Mouse (Mus musculus): ENCODE measurements around the gene Sgcb. TPM values are rescaled to one million over a fixed set of nuclear protein-coding genes. Genes with fewer than 3 reads are reported as not detected.

The Sgcb gene
- total RNA-seq, 2 experiments from 2014 or later = 22.3 to 30.1 TPM

Other genes with a start within 250 kb of the Sgcb start
- not detected for gene Cwh43, start 241.7 kb downstream of the Sgcb start, total RNA-seq (2021)
- gene Dcun1d4, start 166.8 kb downstream of the Sgcb start, total RNA-seq (2021) = 10 to 100 TPM; 27.9 to 32.0 TPM
- gene Lrrc66, start 15.3 kb downstream of the Sgcb start, total RNA-seq (2021) = not detected
- under 1 TPM in 1 of 2 experiments, not detected in 1; 0.15 TPM for gene Spata18, start 3.6 kb upstream of the Sgcb start, total RNA-seq (2021)

Measured in adrenal gland, postnatal 10 days (tissue).